Mouse (Mus musculus): ENCODE measurements around the gene Ppp1r15a. TPM values are rescaled to one million over a fixed set of nuclear protein-coding genes. Genes with fewer than 3 reads are reported as not detected.

Ppp1r15a gene
- polyA plus RNA-seq, 1 experiment from 2014 or later: 27.1 TPM

DNA sequence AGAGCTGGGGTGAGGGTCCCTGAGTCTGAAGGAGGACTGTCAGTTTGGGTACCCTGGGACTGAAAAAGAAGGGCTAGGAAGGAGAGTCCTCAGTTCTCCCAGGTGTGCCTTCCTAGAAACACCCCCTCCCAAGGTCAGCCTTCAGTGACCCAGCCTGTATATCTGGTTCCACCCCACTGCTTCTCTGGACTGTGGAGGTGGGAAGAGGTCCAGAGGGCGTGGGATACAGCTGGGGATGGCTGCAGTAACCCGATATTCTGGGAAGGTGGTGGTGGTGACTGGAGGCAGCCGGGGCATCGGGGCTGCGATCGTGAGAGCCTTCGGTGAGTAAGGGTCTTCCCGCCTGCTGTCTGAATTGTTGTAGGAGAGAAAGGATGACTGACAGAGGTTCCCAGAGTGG is 28.7 kb upstream of the Ppp1r15a start, which contains the start of gene Hsd17b14:
Hsd17b14 (plus strand) TSS at position 150 of the 400 bp plus-strand sequence.
- H3K9me3 ChIP-seq (replicated peaks; ENCODE audit: control insufficient read depth, low read length): no peaks in the 10 kb centered on the region
- 44% methylated on average over 8 of the region's 8 CpGs for WGBS
- no peaks in the 10 kb centered on the region for H3K27me3 ChIP-seq (ENCODE audit: control insufficient read depth, insufficient read depth, low read length)
- no peak within 1 kb of the TSS for H3K27ac ChIP-seq (ENCODE audit: low read length)
- no peak for ATAC-seq (replicated peaks; ENCODE audit: extremely low read depth, insufficient read depth, low FRiP score)
- no peak within 1 kb of the TSS for H3K4me2 ChIP-seq (ENCODE audit: low read depth, low read length)
- H3K9ac ChIP-seq (ENCODE audit: low read length): no peak within 1 kb of the TSS
- no peaks in the 10 kb centered on the region for H3K36me3 ChIP-seq (ENCODE audit: control insufficient read depth, insufficient read depth)
- H3K4me3 ChIP-seq (ENCODE audit: low read length): no peak within 1 kb of the TSS
- H3K4me1 ChIP-seq (ENCODE audit: control insufficient read depth, insufficient read depth, low read length): no peaks in the 10 kb centered on the region

DNA sequence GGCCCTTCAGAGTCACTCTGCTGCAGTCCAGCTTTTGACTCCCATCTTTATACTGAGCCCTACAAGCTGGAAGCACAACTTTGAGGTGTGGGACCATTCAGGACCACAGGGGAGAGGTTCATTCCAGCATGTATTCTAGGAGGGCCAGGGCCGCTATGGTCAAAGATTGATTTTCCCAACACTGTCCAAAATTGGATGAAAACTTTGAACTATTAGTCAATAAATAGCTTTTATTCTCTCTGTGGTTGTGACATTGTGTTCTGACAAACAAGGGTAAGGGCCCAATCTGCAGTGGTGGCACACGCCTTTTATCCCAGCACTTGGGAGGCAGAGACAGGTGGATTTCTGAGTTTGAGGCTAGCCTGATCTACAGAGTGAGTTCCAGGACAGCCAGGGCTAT is 27.9 kb upstream of the Ppp1r15a start:
- Histone ChIP-seq H3K9me3 (replicated peaks; ENCODE audit: control insufficient read depth, low read length) (no peaks in the 10 kb centered on the region), H3K36me3 (ENCODE audit: control insufficient read depth, insufficient read depth) (no peaks in the 10 kb centered on the region), H3K27me3 (ENCODE audit: control insufficient read depth, insufficient read depth, low read length) (no peaks in the 10 kb centered on the region), H3K4me2 (ENCODE audit: low read depth, low read length) (no peak overlapping the region), H3K4me3 (ENCODE audit: low read length) (no peak overlapping the region), H3K9ac (ENCODE audit: low read length) (no peak overlapping the region), H3K4me1 (ENCODE audit: control insufficient read depth, insufficient read depth, low read length) (no peaks in the 10 kb centered on the region), H3K27ac (ENCODE audit: low read length) (no peak overlapping the region)
- ATAC-seq (replicated peaks; ENCODE audit: extremely low read depth, insufficient read depth, low FRiP score): no peak
- WGBS: 86% methylated on average over 2 of the region's 2 CpGs

DNA sequence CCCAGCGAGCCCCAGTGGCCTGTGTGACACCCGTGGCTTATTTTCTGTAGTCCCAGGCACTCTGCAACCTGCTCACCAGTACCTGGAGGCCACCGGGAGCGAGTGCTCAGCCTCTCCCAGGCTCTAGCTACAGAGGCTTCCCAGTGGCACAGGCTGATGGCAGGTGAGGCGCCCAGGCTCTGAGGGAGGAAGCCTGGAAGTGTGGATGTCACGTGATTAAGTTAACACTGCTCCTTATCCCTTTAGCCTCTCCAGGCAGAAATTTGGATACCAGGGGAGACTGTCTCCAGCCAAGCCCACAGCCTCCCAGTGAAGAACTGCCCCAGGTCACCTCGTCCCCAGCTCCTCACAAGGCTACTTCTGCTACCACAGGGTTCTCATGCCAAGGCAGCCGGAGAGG is 27.5 kb upstream of the Ppp1r15a start:
- no peak overlapping the region for H3K4me2 ChIP-seq (ENCODE audit: low read depth, low read length)
- 57% methylated on average over 8 of the region's 8 CpGs for WGBS
- H3K27ac ChIP-seq (ENCODE audit: low read length): no peak overlapping the region
- no peak for ATAC-seq (replicated peaks; ENCODE audit: extremely low read depth, insufficient read depth, low FRiP score)
- H3K27me3 ChIP-seq (ENCODE audit: control insufficient read depth, insufficient read depth, low read length): no peaks in the 10 kb centered on the region
- H3K4me1 ChIP-seq (ENCODE audit: control insufficient read depth, insufficient read depth, low read length): no peaks in the 10 kb centered on the region
- H3K36me3 ChIP-seq (ENCODE audit: control insufficient read depth, insufficient read depth): no peaks in the 10 kb centered on the region
- no peaks in the 10 kb centered on the region for H3K9me3 ChIP-seq (replicated peaks; ENCODE audit: control insufficient read depth, low read length)
- no peak overlapping the region for H3K9ac ChIP-seq (ENCODE audit: low read length)
- no peak overlapping the region for H3K4me3 ChIP-seq (ENCODE audit: low read length)

DNA sequence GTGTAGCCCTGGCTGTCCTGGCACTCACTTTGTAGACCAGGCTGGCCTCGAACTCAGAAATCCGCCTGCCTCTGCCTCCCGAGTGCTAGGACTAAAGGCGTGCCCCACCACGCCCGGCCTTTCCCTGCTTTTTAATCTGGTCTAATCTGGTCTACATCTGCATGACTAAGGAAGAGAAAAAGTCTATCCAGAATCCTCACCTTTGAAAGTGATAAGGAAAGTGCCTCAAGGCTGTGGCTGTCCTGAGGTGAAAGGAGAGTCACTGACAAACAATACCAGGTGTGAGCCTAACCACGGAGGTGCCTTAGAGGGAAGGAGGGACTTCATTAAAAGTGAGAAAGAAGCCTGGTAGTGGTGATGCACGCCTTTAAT is 25.4 kb upstream of the Ppp1r15a start:
- no peak overlapping the region for H3K27ac ChIP-seq (ENCODE audit: low read length)

DNA sequence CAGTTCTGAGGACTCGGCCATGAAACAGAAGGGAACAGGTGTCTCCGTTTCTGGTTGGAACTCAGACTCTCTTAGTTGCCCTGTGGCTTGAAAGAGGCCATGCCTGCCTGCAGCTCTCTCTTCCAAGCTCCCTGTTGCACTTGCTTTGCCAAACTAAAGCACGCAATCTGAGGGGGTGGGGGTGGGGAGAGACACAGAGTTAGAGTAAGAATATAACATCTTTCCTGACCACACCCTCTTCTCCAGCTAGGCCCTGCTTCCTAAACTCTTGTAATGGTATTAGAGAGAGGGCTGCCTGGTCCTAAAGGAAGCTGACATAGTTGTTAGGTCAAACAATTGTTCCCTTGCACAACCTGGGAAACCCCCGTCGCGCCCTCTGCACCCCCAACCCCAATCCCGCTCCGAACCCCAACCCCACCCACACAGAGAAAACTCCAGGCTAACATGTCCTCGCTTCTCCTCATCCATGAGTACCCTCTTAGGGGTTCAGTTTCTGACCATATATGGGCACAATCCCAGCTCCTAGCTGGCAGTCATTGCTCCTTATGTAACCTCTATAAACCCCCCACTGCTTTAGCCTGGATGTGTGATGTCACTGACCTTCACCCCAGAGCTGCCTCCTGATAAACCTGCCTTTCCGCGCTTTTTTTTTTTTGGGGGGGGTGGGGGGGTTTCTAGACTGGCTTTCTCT is 24.9 kb upstream of the Ppp1r15a start:
- Histone ChIP-seq H3K9me3 (replicated peaks; ENCODE audit: control insufficient read depth, low read length) (no peaks in the 10 kb centered on the region), H3K27ac (ENCODE audit: low read length) (no peak overlapping the region), H3K36me3 (ENCODE audit: control insufficient read depth, insufficient read depth) (no peaks in the 10 kb centered on the region), H3K4me3 (ENCODE audit: low read length) (no peak overlapping the region), H3K27me3 (ENCODE audit: control insufficient read depth, insufficient read depth, low read length) (no peaks in the 10 kb centered on the region), H3K4me1 (ENCODE audit: control insufficient read depth, insufficient read depth, low read length) (no peaks in the 10 kb centered on the region), H3K9ac (ENCODE audit: low read length) (no peak overlapping the region), H3K4me2 (ENCODE audit: low read depth, low read length) (no peak overlapping the region)
- 69% methylated on average over 11 of the region's 11 CpGs for WGBS
- ATAC-seq (replicated peaks; ENCODE audit: extremely low read depth, insufficient read depth, low FRiP score): no peak

More for the DNA sequence above, 25.4 kb upstream of the Ppp1r15a start:
- Histone ChIP-seq H3K4me2 (ENCODE audit: low read depth, low read length) (no peak overlapping the region), H3K9ac (ENCODE audit: low read length) (no peak overlapping the region), H3K9me3 (replicated peaks; ENCODE audit: control insufficient read depth, low read length) (no peaks in the 10 kb centered on the region), H3K36me3 (ENCODE audit: control insufficient read depth, insufficient read depth) (no peaks in the 10 kb centered on the region), H3K4me3 (ENCODE audit: low read length) (no peak overlapping the region), H3K27me3 (ENCODE audit: control insufficient read depth, insufficient read depth, low read length) (no peaks in the 10 kb centered on the region), H3K4me1 (ENCODE audit: control insufficient read depth, insufficient read depth, low read length) (no peaks in the 10 kb centered on the region)
- 82% methylated on average over 8 of the region's 8 CpGs for whole genome bisulfite sequencing
- no peak for ATAC-seq (replicated peaks; ENCODE audit: extremely low read depth, insufficient read depth, low FRiP score)

DNA sequence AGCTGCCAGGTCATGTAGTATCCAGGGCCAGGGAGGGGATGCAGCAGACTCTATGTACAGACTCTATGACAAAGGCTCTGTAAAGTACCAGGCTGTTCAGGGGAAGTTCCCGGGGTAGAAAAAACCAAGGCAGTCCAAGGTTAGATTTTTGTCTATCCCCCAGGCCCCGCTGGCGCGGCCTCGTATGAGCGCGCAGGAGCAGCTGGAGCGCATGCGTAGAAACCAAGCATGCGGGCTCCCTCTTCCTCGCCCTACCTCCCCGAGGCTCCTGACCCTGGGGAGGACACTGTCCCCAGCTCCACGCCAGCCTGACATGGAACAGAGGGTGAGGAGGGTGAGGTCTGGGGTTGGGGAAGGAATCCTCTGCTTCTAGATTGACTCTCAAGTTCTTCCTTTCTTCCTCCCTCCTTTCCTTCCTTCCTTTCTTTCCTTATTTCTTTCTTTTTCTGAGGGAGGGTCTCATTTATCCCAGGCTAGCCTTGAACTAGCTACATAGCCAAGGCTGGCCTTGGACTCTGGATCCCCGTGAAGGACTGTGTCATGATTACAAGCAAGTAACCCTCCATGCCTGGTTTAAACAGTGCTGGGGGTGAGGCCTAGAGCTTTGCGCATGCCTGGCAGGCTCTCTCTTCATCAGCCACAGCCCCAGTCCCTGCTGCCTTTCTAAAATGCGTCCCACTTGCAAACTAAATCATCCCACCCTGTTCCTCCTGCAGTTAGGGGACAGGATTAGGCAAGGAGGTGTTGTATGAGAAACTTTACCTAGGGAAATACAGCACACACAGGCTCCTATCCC is 23.8 kb upstream of the Ppp1r15a start:
- ATAC-seq (replicated peaks; ENCODE audit: extremely low read depth, insufficient read depth, low FRiP score): no peak
- Histone ChIP-seq H3K27me3 (ENCODE audit: control insufficient read depth, insufficient read depth, low read length) (no peaks in the 10 kb centered on the region), H3K27ac (ENCODE audit: low read length) (no peak overlapping the region), H3K36me3 (ENCODE audit: control insufficient read depth, insufficient read depth) (no peaks in the 10 kb centered on the region), H3K9ac (ENCODE audit: low read length) (no peak overlapping the region), H3K9me3 (replicated peaks; ENCODE audit: control insufficient read depth, low read length) (no peaks in the 10 kb centered on the region), H3K4me1 (ENCODE audit: control insufficient read depth, insufficient read depth, low read length) (no peaks in the 10 kb centered on the region), H3K4me2 (ENCODE audit: low read depth, low read length) (no peak overlapping the region), H3K4me3 (ENCODE audit: low read length) (no peak overlapping the region)
- WGBS: 90% methylated on average over 16 of the region's 16 CpGs

DNA sequence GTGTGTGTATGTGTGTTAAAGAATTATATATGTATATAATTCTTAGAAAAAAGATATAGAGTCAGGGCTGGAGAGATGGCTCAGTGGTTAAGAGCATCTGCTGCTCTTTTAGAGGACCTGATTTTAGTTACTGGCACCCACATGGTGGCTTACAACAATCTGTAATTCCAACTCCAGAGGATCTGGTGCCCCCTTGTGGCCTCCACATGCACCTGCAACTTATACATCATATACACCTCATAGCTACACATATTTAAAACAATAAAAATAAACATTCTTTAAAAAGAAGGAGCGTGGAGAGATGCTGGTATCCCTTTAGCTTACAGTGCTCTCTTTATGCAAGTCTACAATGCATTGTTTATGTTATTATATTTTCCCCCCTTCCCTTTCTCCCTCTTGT is 18.5 kb upstream of the Ppp1r15a start:
- H3K27me3 ChIP-seq (ENCODE audit: control insufficient read depth, insufficient read depth, low read length): no peaks in the 10 kb centered on the region
- no peak for ATAC-seq (replicated peaks; ENCODE audit: extremely low read depth, insufficient read depth, low FRiP score)
- 74% methylated on average over 1 of the region's 1 CpGs for WGBS
- H3K27ac ChIP-seq (ENCODE audit: low read length): no peak overlapping the region
- no peak overlapping the region for H3K9ac ChIP-seq (ENCODE audit: low read length)
- no peaks in the 10 kb centered on the region for H3K9me3 ChIP-seq (replicated peaks; ENCODE audit: control insufficient read depth, low read length)
- H3K4me3 ChIP-seq (ENCODE audit: low read length): no peak overlapping the region
- H3K36me3 ChIP-seq (ENCODE audit: control insufficient read depth, insufficient read depth): no peaks in the 10 kb centered on the region
- no peaks in the 10 kb centered on the region for H3K4me1 ChIP-seq (ENCODE audit: control insufficient read depth, insufficient read depth, low read length)
- H3K4me2 ChIP-seq (ENCODE audit: low read depth, low read length): no peak overlapping the region

DNA sequence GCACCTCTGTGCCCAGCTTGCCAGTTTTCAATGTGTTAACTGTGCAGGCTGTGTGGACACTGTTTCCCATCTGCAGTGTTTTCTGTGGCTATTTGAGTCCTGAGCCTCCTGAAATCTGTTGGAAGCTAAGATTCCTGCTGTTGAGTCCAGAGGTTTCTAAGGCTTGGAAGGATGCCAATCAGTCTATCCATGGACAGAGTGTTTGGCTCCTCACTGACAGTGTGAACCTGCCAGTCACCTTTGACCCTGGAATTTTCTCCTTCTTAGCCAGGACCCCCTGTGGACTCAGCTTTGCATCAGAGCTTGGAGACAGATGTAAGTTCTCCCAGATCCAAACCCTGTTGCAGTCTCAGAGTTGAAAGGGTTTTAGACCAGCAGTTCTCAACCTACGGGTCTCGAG is 14.1 kb upstream of the Ppp1r15a start:
- 60% methylated on average over 2 of the region's 2 CpGs for WGBS
- H3K36me3 ChIP-seq (ENCODE audit: control insufficient read depth, insufficient read depth): no peaks in the 10 kb centered on the region
- H3K27ac ChIP-seq (ENCODE audit: low read length): no peak overlapping the region
- H3K4me3 ChIP-seq (ENCODE audit: low read length): no peak overlapping the region
- no peaks in the 10 kb centered on the region for H3K27me3 ChIP-seq (ENCODE audit: control insufficient read depth, insufficient read depth, low read length)
- ATAC-seq (replicated peaks; ENCODE audit: extremely low read depth, insufficient read depth, low FRiP score): no peak
- H3K9ac ChIP-seq (ENCODE audit: low read length): no peak overlapping the region
- no peaks in the 10 kb centered on the region for H3K9me3 ChIP-seq (replicated peaks; ENCODE audit: control insufficient read depth, low read length)
- no peak overlapping the region for H3K4me2 ChIP-seq (ENCODE audit: low read depth, low read length)
- 0 out of 2 replicates have a peak, but pooled peaks cover 6% of the 10 kb centered on the region for H3K4me1 ChIP-seq (ENCODE audit: control insufficient read depth, insufficient read depth, low read length)

DNA sequence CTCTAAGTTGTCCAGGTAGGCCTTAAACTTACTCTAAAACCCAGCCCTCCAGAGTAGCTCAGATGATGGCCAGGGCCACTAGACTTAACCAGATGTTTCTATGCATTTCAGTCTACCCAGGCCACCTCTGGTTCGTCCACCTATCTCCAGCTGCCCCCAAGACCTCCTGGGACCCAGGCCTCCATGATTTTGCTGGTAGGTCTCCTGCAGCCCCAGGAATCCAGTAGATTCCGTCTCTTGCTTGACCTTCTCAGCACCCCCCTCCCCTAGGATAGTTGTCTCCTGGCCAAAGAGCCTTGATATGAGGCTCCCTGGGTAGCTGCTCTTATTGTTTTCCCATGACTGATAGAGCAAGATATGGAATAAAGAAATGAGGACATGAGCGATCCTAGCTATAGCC is 13.0 kb upstream of the Ppp1r15a start:
- H3K9ac ChIP-seq (ENCODE audit: low read length): no peak overlapping the region
- WGBS: 79% methylated on average over 3 of the region's 3 CpGs
- ATAC-seq (replicated peaks; ENCODE audit: extremely low read depth, insufficient read depth, low FRiP score): no peak
- no peaks in the 10 kb centered on the region for H3K27me3 ChIP-seq (ENCODE audit: control insufficient read depth, insufficient read depth, low read length)
- no peak overlapping the region for H3K27ac ChIP-seq (ENCODE audit: low read length)
- no peaks in the 10 kb centered on the region for H3K36me3 ChIP-seq (ENCODE audit: control insufficient read depth, insufficient read depth)
- no peaks in the 10 kb centered on the region for H3K9me3 ChIP-seq (replicated peaks; ENCODE audit: control insufficient read depth, low read length)
- 0 out of 2 replicates have a peak, but pooled peaks cover 6% of the 10 kb centered on the region for H3K4me1 ChIP-seq (ENCODE audit: control insufficient read depth, insufficient read depth, low read length)
- no peak overlapping the region for H3K4me3 ChIP-seq (ENCODE audit: low read length)
- no peak overlapping the region for H3K4me2 ChIP-seq (ENCODE audit: low read depth, low read length)
